Mouse (Mus musculus) heart, adult 2 months (tissue): ENCODE measurements around the gene Pwwp2b. TPM values are rescaled to one million over a fixed set of nuclear protein-coding genes. Genes with fewer than 3 reads are reported as not detected.
A peak's percentile ranks its signal among the peaks of the same experiment; 100 is the strongest.

Source experiments
- DNase-seq, 2 experiments: peaks; one replicate each; pipeline ENCODE4 v3.0.0; 2021
- H3K27ac ChIP-seq: fragments of 200-600 bp; 2 replicates; pipeline ENCODE4 v1.8.1; 2022
- H3K27me3 ChIP-seq: fragments of 200-500 bp; 2 replicates; pipeline ENCODE4 v1.6.1; 2012; ENCODE audit warnings: mild to moderate bottlenecking, low read length, inconsistent platforms, mixed read lengths; ENCODE audit not compliant: control insufficient read depth, insufficient read depth
- H3K36me3 ChIP-seq: fragments of 200-500 bp; 2 replicates; pipeline ENCODE4 v1.6.1; 2012; ENCODE audit warnings: low read length, inconsistent platforms; ENCODE audit not compliant: control insufficient read depth, insufficient read depth
- H3K4me1 ChIP-seq: fragments of 200-500 bp; 2 replicates; pipeline ENCODE4 v1.6.1; 2011; ENCODE audit warnings: low read length; ENCODE audit not compliant: control insufficient read depth, insufficient read depth
- H3K4me3 ChIP-seq: fragments of 200-600 bp; 2 replicates; pipeline ENCODE4 v1.8.1; 2022
- H3K79me2 ChIP-seq: fragments of 200-500 bp; replicated peaks from 2 replicates; pipeline ENCODE4 v1.6.1; 2012; ENCODE audit warnings: mild to moderate bottlenecking, inconsistent platforms, low read length, moderate library complexity, mixed read lengths; ENCODE audit not compliant: control insufficient read depth, insufficient read depth
- H3K9ac ChIP-seq: fragments of 200-500 bp; 2 replicates; pipeline ENCODE4 v1.6.1; 2012; ENCODE audit warnings: low read depth, mild to moderate bottlenecking, control low read depth, inconsistent platforms, low read length, mixed read lengths
- CTCF ChIP-seq: fragments of 200-600 bp; IDR thresholded peaks from 2 replicates; pipeline ENCODE4 v1.8.1; 2022; ENCODE audit warnings: antibody characterized with exemption, mild to moderate bottlenecking, moderate library complexity
- EP300 ChIP-seq: fragments of 200-500 bp; IDR thresholded peaks from 2 replicates; pipeline ENCODE4 v1.6.1; 2011; ENCODE audit warnings: low read depth, low read length, control low read depth; ENCODE audit not compliant: insufficient read depth
- POLR2A ChIP-seq: fragments of 200-500 bp; IDR thresholded peaks from 2 replicates; pipeline ENCODE4 v1.6.1; 2011; ENCODE audit warnings: mild to moderate bottlenecking, low read depth, low read length, control low read depth; ENCODE audit not compliant: insufficient read depth
- WGBS: fragments of 180-500 bp; shearing (Covaris S2); methylation state at CpG from one replicate; pipeline ENCODE4 v1.1.7; 2018; 5-methylcytosine and 5-hydroxymethylcytosine counted together
- intact Hi-C: fragments of 180-260 bp; cut with DNase I; formaldehyde crosslinking; loops from one replicate; pipeline ENCODE4 v1.15.1; 2025
- polyA plus RNA-seq: library from polyadenylated mRNA; depleted of rRNA; stranded (reverse); fragments of >200 nt; gene quantifications from 2 replicates; pipeline ENCODE4 v1.2.3, GENCODE M21; 2012; rRNA removed
- total RNA-seq, 2 experiments: library from RNA; stranded (reverse); gene quantifications; 2 replicates each; pipeline ENCODE4 v1.2.3; 2021

Pwwp2b gene
- total and polyA plus RNA-seq, 3 experiments: 6.8 to 10.2 (median 8.9) TPM

- no peak overlapping the region for H3K27ac ChIP-seq
- no peak for TF ChIP-seq POLR2A
- no peak for TF ChIP-seq EP300
- TF ChIP-seq CTCF: peak; percentile 37
- no peak for DNase-seq
- H3K79me2 ChIP-seq: no peaks in the 10 kb centered on the region
- H3K4me1 ChIP-seq: peaks cover 11% of the 10 kb centered on the region
- WGBS: 71% methylated on average over 5 of the region's 5 CpGs
- no peak overlapping the region for H3K9ac ChIP-seq
- H3K36me3 ChIP-seq: 0 out of 2 replicates have a peak, but pooled peaks cover 2% of the 10 kb centered on the region
- intact Hi-C loops: no loop called here
- H3K4me3 ChIP-seq: no peak overlapping the region
- no peaks in the 10 kb centered on the region for H3K27me3 ChIP-seq
Observed at GRCm38 (mm10) chr7:139313413-139313812, 65.1 kb downstream of the Pwwp2b start.

DNA sequence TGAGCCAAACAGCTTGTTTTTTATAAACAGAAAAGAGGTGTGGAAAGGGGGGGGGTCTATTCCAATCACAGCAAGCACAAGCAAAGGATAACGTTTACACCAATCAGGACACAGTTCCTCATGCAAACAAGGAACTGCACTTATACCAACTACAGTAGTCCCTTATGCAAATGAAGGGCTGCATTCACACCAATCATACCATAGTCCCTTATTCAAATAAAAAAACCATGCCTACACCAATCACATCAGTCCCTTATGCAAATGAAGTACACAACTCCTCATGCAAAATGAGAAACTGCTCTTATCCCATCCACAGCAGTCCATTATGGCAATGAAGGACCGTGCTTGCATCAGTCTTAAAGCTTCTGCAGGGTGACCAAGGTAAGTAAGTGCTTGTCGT, 66.4 kb downstream of the Pwwp2b start:
- Histone ChIP-seq H3K9ac (no peak overlapping the region), H3K36me3 (peaks cover 2% of the 10 kb centered on the region; the same call in 1 of the 2 replicates), H3K27me3 (no peaks in the 10 kb centered on the region), H3K4me3 (no peak overlapping the region), H3K79me2 (no peaks in the 10 kb centered on the region), H3K27ac (no peak overlapping the region), H3K4me1 (peaks cover 5% of the 10 kb centered on the region)
- no peak for DNase-seq
- intact Hi-C loops: no loop called here
- no peak for TF ChIP-seq POLR2A
- TF ChIP-seq CTCF: no peak
- TF ChIP-seq EP300: no peak
- 86% methylated on average over 3 of the region's 3 CpGs for WGBS

GRCm38 (mm10) chr7:139319006-139319411, 70.7 kb downstream of the Pwwp2b start:
- DNase-seq: peak; percentile 34 to 37
- Histone ChIP-seq H3K4me1 (peaks cover 5% of the 10 kb centered on the region), H3K27ac (peak overlapping the region; percentile 63), H3K9ac (no peak overlapping the region), H3K27me3 (no peaks in the 10 kb centered on the region), H3K4me3 (no peak overlapping the region), H3K36me3 (peaks cover 2% of the 10 kb centered on the region; the same call in 1 of the 2 replicates), H3K79me2 (no peaks in the 10 kb centered on the region)
- intact Hi-C loops: no loop called here
- 40% methylated on average over 1 of the region's 1 CpGs for WGBS
- TF ChIP-seq EP300 (0 out of 2 replicates have a peak, but pooled peaks have one; percentile 22), POLR2A (no peak)

Other genes with a start within 250 kb of the Pwwp2b start
- 1 to 10 TPM; 2.8 to 3.9 TPM for gene Dpysl4, start 162.5 kb upstream of the Pwwp2b start, total RNA-seq
- gene Dpysl4, start 162.5 kb upstream of the Pwwp2b start, polyA plus RNA-seq: 10.5 and 11.0 TPM in 2 replicates
- gene Lrrc27, start 35.5 kb upstream of the Pwwp2b start, total RNA-seq: 10 to 100 TPM; 18.9 to 20.6 TPM
- gene Lrrc27, start 35.5 kb upstream of the Pwwp2b start, polyA plus RNA-seq: 12.7 and 13.3 TPM in 2 replicates
- gene Stk32c, start 35.2 kb upstream of the Pwwp2b start, total RNA-seq: under 1 TPM; 0.68 to 0.94 TPM
- gene Stk32c, start 35.2 kb upstream of the Pwwp2b start, polyA plus RNA-seq: 1.1 and 1.8 TPM in 2 replicates
- 100 to 1,000 TPM; 280 to 306 TPM for gene Inpp5a, start 140.6 kb downstream of the Pwwp2b start, total RNA-seq
- 134 and 195 TPM in 2 replicates for gene Inpp5a, start 140.6 kb downstream of the Pwwp2b start, polyA plus RNA-seq